13 mouse cellular contexts compared by ENCODE assay signal in the genomic region with DNA sequence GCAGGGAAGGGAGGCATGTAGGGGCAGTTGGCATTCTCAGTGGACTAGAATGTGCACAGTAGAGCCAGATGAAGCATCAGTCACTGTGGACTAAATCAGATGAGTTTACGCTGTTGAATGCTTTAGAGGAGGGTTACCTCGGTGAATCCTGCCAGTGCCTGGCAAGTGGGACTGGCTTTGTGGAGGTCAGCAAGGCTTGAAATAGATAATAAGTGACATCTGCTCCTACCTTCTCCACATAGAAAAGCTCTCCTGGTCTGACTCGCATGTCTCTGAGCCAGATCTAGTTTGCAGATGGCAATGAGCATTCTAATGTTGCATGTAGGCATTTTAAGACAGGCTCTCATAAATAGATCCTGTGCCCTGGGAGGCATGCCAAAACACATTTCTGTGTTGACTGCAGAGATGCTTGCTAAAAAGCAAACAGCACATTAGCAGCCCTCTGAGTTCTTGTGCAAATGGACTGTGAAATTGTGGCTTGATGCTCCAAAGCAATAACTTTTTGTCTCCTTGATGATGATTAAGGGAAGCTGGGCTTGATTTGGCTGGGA.
DNase-seq lines count a peak whose midpoint lies in the region; ATAC-seq and TF ChIP-seq lines count a peak whose summit lies in the region.
"Had no signal": no experiment of that assay in that cellular context is flagged by ENCODE, and none has a peak within 500 bp of the region (broad histone marks: within the 10 kb centered on the region; RNA-seq: fewer than 3 reads in every experiment).

No protein-coding gene starts in this region.

- H3K27ac ChIP-seq in hindbrain, postnatal 0 days = no peak overlapping the region
- H3K27ac ChIP-seq in hindbrain, embryonic 12.5 days = no peak overlapping the region
- no peak overlapping the region for H3K27ac ChIP-seq in intestine, embryonic 15.5 days
- H3K27ac ChIP-seq: embryonic facial prominence, embryonic 12.5 days had no signal

- H3K9ac ChIP-seq in hindbrain, postnatal 0 days (replicated peaks; ENCODE audit: low read length) = no peak overlapping the region
- no peak overlapping the region for H3K9ac ChIP-seq in hindbrain, embryonic 12.5 days
- H3K9ac ChIP-seq in intestine, embryonic 15.5 days = no peak overlapping the region
- H3K9ac ChIP-seq: embryonic facial prominence, embryonic 12.5 days had no signal

- H3K4me3 ChIP-seq in hindbrain, postnatal 0 days (ENCODE audit: low read length) = no peak overlapping the region
- H3K4me3 ChIP-seq in hindbrain, embryonic 12.5 days = no peak overlapping the region
- H3K4me3 ChIP-seq in intestine, embryonic 15.5 days (replicated peaks) = no peak overlapping the region
- H3K4me3 ChIP-seq: embryonic facial prominence, embryonic 12.5 days had no signal

- ATAC-seq in hindbrain, postnatal 0 days = no peak
- ATAC-seq in hindbrain, embryonic 12.5 days (ENCODE audit: low FRiP score) = no peak
- ATAC-seq in intestine, embryonic 15.5 days = no peak
- ATAC-seq: Patski had no signal

- H3K4me1 ChIP-seq in hindbrain, postnatal 0 days (ENCODE audit: insufficient read depth, low read length) = no peaks in the 10 kb centered on the region
- no peaks in the 10 kb centered on the region for H3K4me1 ChIP-seq in hindbrain, embryonic 12.5 days
- no peaks in the 10 kb centered on the region for H3K4me1 ChIP-seq in intestine, embryonic 15.5 days (replicated peaks)
- H3K4me1 ChIP-seq: embryonic facial prominence, embryonic 12.5 days had no signal

- 57% methylated on average over 3 of the region's 3 CpGs for WGBS in hindbrain, postnatal 0 days
- 88% methylated on average over 3 of the region's 3 CpGs for WGBS in hindbrain, embryonic 12.5 days
- WGBS in intestine, embryonic 15.5 days = 74% methylated on average over 3 of the region's 3 CpGs

- DNase-seq in hindbrain, postnatal 0 days (ENCODE audit: low spot score) = peak; percentile 41
- peak; percentile 39 to 41 for DNase-seq in cerebellum, postnatal 36 days
- peak; percentile 15 to 18 for DNase-seq in layer of hippocampus, postnatal 36 days
- peak; percentile 2 to 25 for DNase-seq in right cerebral cortex, postnatal 36 days (ENCODE audit: low spot score in 2 of 2)
- no peak for DNase-seq in neural tube, embryonic 10.5 days (ENCODE audit: extremely low spot score, low spot score)
- DNase-seq in adrenal gland, postnatal 36 days = no peak
- DNase-seq: adrenal gland, postnatal 25 days; gastrocnemius, postnatal 25 days; heart, postnatal 10 days had no signal

- no peaks in the 10 kb centered on the region for H3K27me3 ChIP-seq in hindbrain, postnatal 0 days (ENCODE audit: insufficient read depth, low read length)
- no peaks in the 10 kb centered on the region for H3K27me3 ChIP-seq in hindbrain, embryonic 12.5 days
- H3K27me3 ChIP-seq in intestine, embryonic 15.5 days (replicated peaks) = no peaks in the 10 kb centered on the region
- H3K27me3 ChIP-seq: embryonic facial prominence, embryonic 12.5 days; Patski had no signal

- H3K9me3 ChIP-seq in hindbrain, postnatal 0 days (ENCODE audit: low read length) = no peaks in the 10 kb centered on the region
- H3K9me3 ChIP-seq in hindbrain, embryonic 12.5 days (replicated peaks) = no peaks in the 10 kb centered on the region
- H3K9me3 ChIP-seq in intestine, embryonic 15.5 days = no peaks in the 10 kb centered on the region
- H3K9me3 ChIP-seq: embryonic facial prominence, embryonic 12.5 days had no signal

- H3K36me3 ChIP-seq in hindbrain, postnatal 0 days (ENCODE audit: insufficient read depth, low read length) = no peaks in the 10 kb centered on the region
- H3K36me3 ChIP-seq in hindbrain, embryonic 12.5 days = no peaks in the 10 kb centered on the region
- no peaks in the 10 kb centered on the region for H3K36me3 ChIP-seq in intestine, embryonic 15.5 days
- H3K36me3 ChIP-seq: embryonic facial prominence, embryonic 12.5 days had no signal

- H3K4me2 ChIP-seq in hindbrain, postnatal 0 days (ENCODE audit: low read depth, low read length) = no peak overlapping the region
- H3K4me2 ChIP-seq in hindbrain, embryonic 12.5 days (replicated peaks) = no peak overlapping the region
- H3K4me2 ChIP-seq in intestine, embryonic 15.5 days (replicated peaks) = no peak overlapping the region
- H3K4me2 ChIP-seq: embryonic facial prominence, embryonic 12.5 days had no signal

- TF ChIP-seq CTCF in hindbrain, postnatal 0 days (IDR thresholded peaks at IDR 0.05; ENCODE audit: low read depth) = no peak

Comparison
In these comparisons a context has a peak if more than half of its experiments do, and no peak if none do; other contexts are left out.
1. DNase-seq: peak in hindbrain, postnatal 0 days (single experiment), cerebellum, postnatal 36 days (2 of 2), layer of hippocampus, postnatal 36 days (2 of 2) and right cerebral cortex, postnatal 36 days (2 of 2); none in neural tube, embryonic 10.5 days (single experiment) and adrenal gland, postnatal 36 days (0 of 2).